Mouse (Mus musculus) gastrocnemius, postnatal 4 days (tissue): ENCODE measurements around the gene Ppfibp1. TPM values are rescaled to one million over a fixed set of nuclear protein-coding genes. Genes with fewer than 3 reads are reported as not detected.

Experiments
- total RNA-seq, 2 experiments: library from RNA; stranded (reverse); gene quantifications; 2 replicates each; pipeline ENCODE4 v1.2.3; 2021

Gene Ppfibp1
- total RNA-seq, 2 experiments from 2014 or later: 72.1 to 73.6 TPM

Other genes with a start within 250 kb of the Ppfibp1 start
- 10 to 100 TPM; 50.4 to 53.9 TPM for gene Med21, start 245.9 kb upstream of the Ppfibp1 start, total RNA-seq
- gene Tm7sf3, start 245.7 kb upstream of the Ppfibp1 start, total RNA-seq: 10 to 100 TPM; 25.0 to 29.1 TPM
- gene Stk38l, start 163.5 kb upstream of the Ppfibp1 start, total RNA-seq: 10 to 100 TPM; 10.7 to 11.9 TPM
- 1 to 10 TPM; 1.3 to 2.9 TPM for gene Arntl2, start 92.4 kb upstream of the Ppfibp1 start, total RNA-seq
- gene Smco2, start 38.4 kb upstream of the Ppfibp1 start, total RNA-seq: not detected
- not detected for gene 1700034J05Rik, start 65.9 kb downstream of the Ppfibp1 start, total RNA-seq
- 1 to 10 TPM; 1.7 to 1.8 TPM for gene Rep15, start 144.1 kb downstream of the Ppfibp1 start, total RNA-seq
- gene Mrps35, start 154.3 kb downstream of the Ppfibp1 start, total RNA-seq: 10 to 100 TPM; 95.5 to 99.8 TPM
- gene Mansc4, start 198.5 kb downstream of the Ppfibp1 start, total RNA-seq: under 1 TPM in 1 of 2 experiments, not detected in 1; 0.32 TPM
- 1 to 10 TPM; 9.4 to 9.7 TPM for gene Klhl42, start 202.9 kb downstream of the Ppfibp1 start, total RNA-seq